Mouse (Mus musculus) adrenal gland (tissue): Measurements from ENCODE around the gene Serpinb1a.

Source experiments
- intact Hi-C: fragments of 180-260 bp; cut with DNase I; formaldehyde crosslinking; loops from one replicate; pipeline ENCODE4 v1.15.1; 2025

Serpinb1a gene

GRCm38 (mm10) chr13:32800859-32801258 is 50.1 kb downstream of the Serpinb1a start:
- intact Hi-C loops = no loop called here

DNA sequence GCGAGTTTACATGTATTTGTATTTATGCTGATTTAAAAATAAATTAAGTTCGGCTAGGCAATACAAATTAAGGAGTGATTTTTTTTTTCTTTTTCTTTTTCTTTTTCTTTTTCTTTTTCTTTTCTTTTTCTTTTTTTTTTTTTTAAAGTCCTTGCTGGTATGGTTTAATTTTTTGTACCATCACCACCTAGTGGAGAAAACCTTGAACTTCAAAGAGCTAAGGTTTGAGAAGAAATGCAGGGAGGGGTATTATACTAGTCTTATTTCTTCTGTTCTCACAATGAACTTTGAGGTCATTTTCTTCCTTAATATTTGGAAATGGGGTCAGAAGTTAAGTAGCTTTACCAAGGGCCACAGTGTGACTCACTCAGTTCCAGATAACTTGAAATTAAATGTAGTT is 51.9 kb downstream of the Serpinb1a start:
- intact Hi-C loops = no loop called here

DNA sequence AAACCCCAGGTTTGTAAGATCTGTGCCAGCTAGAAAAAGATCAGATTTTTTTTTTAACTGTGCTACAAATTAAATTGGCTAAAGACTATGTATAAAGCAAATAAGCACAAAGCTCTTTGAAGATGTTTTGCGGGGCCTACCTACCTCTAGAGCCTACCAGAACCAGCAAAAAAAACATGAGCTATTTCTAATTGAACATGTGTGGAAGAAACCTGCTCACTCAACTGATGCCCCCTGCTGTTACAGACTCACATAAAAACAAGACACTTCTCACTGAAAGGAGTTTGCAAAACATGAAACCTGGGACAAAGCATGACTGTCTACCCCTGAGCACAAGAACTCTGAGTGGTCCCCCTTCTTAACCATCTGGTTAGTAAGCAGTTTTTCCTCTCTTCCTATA is 53.9 kb downstream of the Serpinb1a start:
- intact Hi-C loops = loop anchor here (2.0 kb wide), 1 partner anchor 30 kb away; no protein-coding TSS in a partner anchor

GRCm38 (mm10) chr13:32795166-32795565 is 55.8 kb downstream of the Serpinb1a start:
- intact Hi-C loops = no loop called here

- intact Hi-C loops = no loop called here
Observed at GRCm38 (mm10) chr13:32794619-32795018, 56.4 kb downstream of the Serpinb1a start.
